Mouse (Mus musculus): Measurements from ENCODE around the gene Cgref1.

GRCm38 (mm10) chr5:30909300-30909659 lies 36.1 kb downstream of the Cgref1 start:
- TF ChIP-seq POLR2A (IDR thresholded peaks at IDR 0.05; ENCODE audit: extremely low read depth, insufficient read depth, low read length) (no peak), CTCF (IDR thresholded peaks at IDR 0.05; ENCODE audit: extremely low read depth, insufficient read depth, low read length) (no peak)
